Mouse (Mus musculus) forebrain, embryonic 16.5 days (tissue): Measurements from ENCODE around the gene Wbp2. TPM values are rescaled to one million over a fixed set of nuclear protein-coding genes. Genes with fewer than 3 reads are reported as not detected.
A peak's percentile ranks its signal among the peaks of the same experiment; 100 is the strongest.

ENCODE experiments used
- ATAC-seq: fragments of 200-750 bp; cut with Nextera tagmentation; 2 replicates; pipeline ENCODE4 v1.8.0; 2017; ENCODE audit warnings: mild to moderate bottlenecking, moderate library complexity
- H3K27ac ChIP-seq: fragments of 300-500 bp; sonication (generic); 2 replicates; pipeline ENCODE4 v1.5.1; 2014; ENCODE audit warnings: low read length, control low read depth
- H3K27me3 ChIP-seq: fragments of 300-500 bp; sonication (generic); replicated peaks from 2 replicates; pipeline ENCODE4 v1.6.1; 2014; ENCODE audit warnings: low read length; ENCODE audit not compliant: control insufficient read depth, insufficient read depth
- H3K36me3 ChIP-seq: fragments of 300-500 bp; sonication (generic); 2 replicates; pipeline ENCODE4 v1.6.1; 2014; ENCODE audit not compliant: control insufficient read depth, insufficient read depth
- H3K4me1 ChIP-seq: fragments of 300-500 bp; sonication (generic); replicated peaks from 2 replicates; pipeline ENCODE4 v1.6.1; 2014; ENCODE audit warnings: low read length; ENCODE audit not compliant: control insufficient read depth, insufficient read depth
- H3K4me2 ChIP-seq: fragments of 300-500 bp; sonication (generic); 2 replicates; pipeline ENCODE4 v1.6.1; 2014; ENCODE audit warnings: mild to moderate bottlenecking, low read length, control low read depth
- H3K4me3 ChIP-seq: fragments of 300-500 bp; sonication (generic); replicated peaks from 2 replicates; pipeline ENCODE4 v1.5.1; 2014; ENCODE audit warnings: mild to moderate bottlenecking, low read length, control low read depth
- H3K9ac ChIP-seq: fragments of 300-500 bp; sonication (generic); replicated peaks from 2 replicates; pipeline ENCODE4 v1.6.1; 2014; ENCODE audit warnings: low read depth, low read length, control low read depth
- H3K9me3 ChIP-seq: fragments of 300-500 bp; sonication (generic); 2 replicates; pipeline ENCODE4 v1.6.1; 2016; ENCODE audit warnings: low read length; ENCODE audit not compliant: control insufficient read depth
- WGBS: fragments of 180-500 bp; shearing (Covaris S2); extraction: QIAGEN DNeasy Blood & Tissue Kit; methylation state at CpG from one replicate; pipeline ENCODE4 v1.1.7; 2014; 5-methylcytosine and 5-hydroxymethylcytosine counted together
- polyA plus RNA-seq: library from polyadenylated mRNA; unstranded; fragments of >200 nt; fragmentation: Nextera tagmentation; extraction: Ambion mirVana; gene quantifications from 2 replicates; pipeline ENCODE4 v1.2.1, GENCODE M21; 2015

Gene Wbp2
- polyA plus RNA-seq, 1 experiment from 2014 or later, result 162 TPM

- Histone ChIP-seq H3K27ac (no peak overlapping the region), H3K4me1 (peaks cover 5% of the 10 kb centered on the region), H3K9me3 (no peaks in the 10 kb centered on the region), H3K9ac (no peak overlapping the region), H3K36me3 (peaks cover 17% of the 10 kb centered on the region; the same call in 1 of the 2 replicates), H3K4me3 (no peak overlapping the region), H3K4me2 (no peak overlapping the region), H3K27me3 (no peaks in the 10 kb centered on the region)
- ATAC-seq, result no peak
- 83% methylated on average over 7 of the region's 7 CpGs for WGBS
Observed at GRCm38 (mm10) chr11:116076836-116077235, 10.0 kb downstream of the Wbp2 start.

GRCm38 (mm10) chr11:116076266-116076540 is 10.6 kb downstream of the Wbp2 start:
- H3K36me3 ChIP-seq, result peaks cover 15% of the 10 kb centered on the region; the same call in 1 of the 2 replicates
- H3K27ac ChIP-seq, result no peak overlapping the region
- peaks cover 5% of the 10 kb centered on the region for H3K4me1 ChIP-seq
- no peak overlapping the region for H3K4me2 ChIP-seq
- WGBS, result 63% methylated on average over 7 of the region's 7 CpGs
- H3K9ac ChIP-seq, result no peak overlapping the region
- H3K27me3 ChIP-seq, result no peaks in the 10 kb centered on the region
- no peaks in the 10 kb centered on the region for H3K9me3 ChIP-seq
- no peak overlapping the region for H3K4me3 ChIP-seq
- ATAC-seq, result no peak

- ATAC-seq, result no peak
- peaks cover 5% of the 10 kb centered on the region for H3K4me1 ChIP-seq
- WGBS, result 56% methylated on average over 20 of the region's 20 CpGs
- no peak overlapping the region for H3K27ac ChIP-seq
- H3K36me3 ChIP-seq, result peaks cover 11% of the 10 kb centered on the region; the same call in 1 of the 2 replicates
- H3K27me3 ChIP-seq, result no peaks in the 10 kb centered on the region
- no peak overlapping the region for H3K9ac ChIP-seq
- no peak overlapping the region for H3K4me2 ChIP-seq
- H3K9me3 ChIP-seq, result no peaks in the 10 kb centered on the region
- H3K4me3 ChIP-seq, result no peak overlapping the region
Observed at GRCm38 (mm10) chr11:116075539-116076265, 11.1 kb downstream of the Wbp2 start.

GRCm38 (mm10) chr11:116074436-116074991 is 12.3 kb downstream of the Wbp2 start:
- no peak overlapping the region for H3K9ac ChIP-seq
- H3K4me2 ChIP-seq, result no peak overlapping the region
- no peak overlapping the region for H3K4me3 ChIP-seq
- no peaks in the 10 kb centered on the region for H3K9me3 ChIP-seq
- H3K27me3 ChIP-seq, result no peaks in the 10 kb centered on the region
- WGBS, result 70% methylated on average over 7 of the region's 7 CpGs
- no peak overlapping the region for H3K27ac ChIP-seq
- H3K36me3 ChIP-seq, result peaks cover 4% of the 10 kb centered on the region; the same call in 1 of the 2 replicates
- peaks cover 5% of the 10 kb centered on the region for H3K4me1 ChIP-seq
- ATAC-seq, result no peak

- H3K4me2 ChIP-seq, result no peak overlapping the region
- 83% methylated on average over 3 of the region's 3 CpGs for WGBS
- H3K4me3 ChIP-seq, result no peak overlapping the region
Observed at GRCm38 (mm10) chr11:116072608-116073007, 14.2 kb downstream of the Wbp2 start.

GRCm38 (mm10) chr11:116071510-116071909 is 15.3 kb downstream of the Wbp2 start:
- Histone ChIP-seq H3K27me3 (no peaks in the 10 kb centered on the region), H3K4me2 (no peak overlapping the region), H3K27ac (no peak overlapping the region), H3K9me3 (no peaks in the 10 kb centered on the region), H3K4me1 (no peaks in the 10 kb centered on the region), H3K9ac (no peak overlapping the region), H3K36me3 (no peaks in the 10 kb centered on the region), H3K4me3 (no peak overlapping the region)
- WGBS, result 67% methylated on average over 5 of the region's 5 CpGs
- no peak for ATAC-seq

More at GRCm38 (mm10) chr11:116072608-116073007, 14.2 kb downstream of the Wbp2 start:
- no peaks in the 10 kb centered on the region for H3K36me3 ChIP-seq
- ATAC-seq, result no peak
- H3K9me3 ChIP-seq, result no peaks in the 10 kb centered on the region
- no peaks in the 10 kb centered on the region for H3K27me3 ChIP-seq
- no peaks in the 10 kb centered on the region for H3K4me1 ChIP-seq
- H3K9ac ChIP-seq, result no peak overlapping the region
- H3K27ac ChIP-seq, result no peak overlapping the region

- 86% methylated on average over 12 of the region's 12 CpGs for WGBS
- no peaks in the 10 kb centered on the region; the same call in 1 of the 2 replicates for H3K4me1 ChIP-seq
- no peaks in the 10 kb centered on the region for H3K27me3 ChIP-seq
Observed at GRCm38 (mm10) chr11:116065345-116065744, 21.4 kb downstream of the Wbp2 start.

GRCm38 (mm10) chr11:116064187-116064867 is 22.5 kb downstream of the Wbp2 start:
- no peaks in the 10 kb centered on the region; the same call in 1 of the 2 replicates for H3K4me1 ChIP-seq
- WGBS, result 71% methylated on average over 23 of the region's 23 CpGs
- H3K9ac ChIP-seq, result no peak overlapping the region
- no peaks in the 10 kb centered on the region for H3K27me3 ChIP-seq
- ATAC-seq, result no peak
- no peaks in the 10 kb centered on the region for H3K9me3 ChIP-seq
- no peak overlapping the region for H3K4me3 ChIP-seq
- no peak overlapping the region for H3K4me2 ChIP-seq
- peaks cover 8% of the 10 kb centered on the region for H3K36me3 ChIP-seq
- H3K27ac ChIP-seq, result no peak overlapping the region

More at GRCm38 (mm10) chr11:116065345-116065744, 21.4 kb downstream of the Wbp2 start:
- no peaks in the 10 kb centered on the region for H3K9me3 ChIP-seq
- no peak for ATAC-seq
- H3K9ac ChIP-seq, result no peak overlapping the region
- H3K4me3 ChIP-seq, result no peak overlapping the region
- no peaks in the 10 kb centered on the region; the same call in 1 of the 2 replicates for H3K36me3 ChIP-seq
- H3K27ac ChIP-seq, result no peak overlapping the region
- no peak overlapping the region for H3K4me2 ChIP-seq

- H3K4me2 ChIP-seq, result no peak overlapping the region
- WGBS, result 55% methylated on average over 13 of the region's 13 CpGs
- H3K9me3 ChIP-seq, result no peaks in the 10 kb centered on the region
- H3K9ac ChIP-seq, result no peak overlapping the region; the same call in 1 of the 2 replicates
- H3K27ac ChIP-seq, result peak overlapping the region; percentile 28; the same call in 1 of the 2 replicates
- peak; percentile 52 for ATAC-seq
- no peaks in the 10 kb centered on the region for H3K27me3 ChIP-seq
- H3K4me1 ChIP-seq, result no peaks in the 10 kb centered on the region; the same call in 1 of the 2 replicates
- H3K36me3 ChIP-seq, result peaks cover 11% of the 10 kb centered on the region
- H3K4me3 ChIP-seq, result no peak overlapping the region
Observed at GRCm38 (mm10) chr11:116063562-116063961, 23.2 kb downstream of the Wbp2 start.
